Mouse (Mus musculus): ENCODE measurements around the gene Yars2. TPM values are rescaled to one million over a fixed set of nuclear protein-coding genes. Genes with fewer than 3 reads are reported as not detected.

The Yars2 gene
- total RNA-seq, 2 experiments from 2014 or later: 19.7 to 20.0 TPM

Other genes starting within 250 kb of the Yars2 start
- 10 to 100 TPM; 41.2 to 43.9 TPM for gene Pkp2, start 89.6 kb upstream of the Yars2 start, total RNA-seq (2021)
- gene Dnm1l, start 56.0 kb downstream of the Yars2 start, total RNA-seq (2021): 100 to 1,000 TPM; 191 to 192 TPM